Mouse (Mus musculus) kidney, postnatal 4 days (tissue): ENCODE measurements around the gene Cnot11.
"Not testable (repeated sequence)": the region's sequence is repeated elsewhere in the genome, so short reads cannot be mapped to it uniquely, and the experiment has no call there.

Source experiments
- DNase-seq, 2 experiments: peaks; one replicate each; pipeline ENCODE4 v3.0.0; 2021; ENCODE audit warnings: mixed read lengths in 2 of 2

Cnot11 gene

GRCm38 (mm10) chr1:39581215-39581614 lies 46.4 kb downstream of the Cnot11 start:
- DNase-seq = no peak

- no peak for DNase-seq
These were observed 48.4 kb downstream of the Cnot11 start for GRCm38 (mm10) chr1:39583173-39583572.

- DNase-seq = no peak
These were observed 50.6 kb downstream of the Cnot11 start for GRCm38 (mm10) chr1:39585416-39585815.

- DNase-seq = no peak
These were observed 55.4 kb downstream of the Cnot11 start for GRCm38 (mm10) chr1:39590193-39590592.

GRCm38 (mm10) chr1:39591557-39591956 lies 56.8 kb downstream of the Cnot11 start:
- DNase-seq = not testable (repeated sequence)

- no peak for DNase-seq
These were observed 57.3 kb downstream of the Cnot11 start for GRCm38 (mm10) chr1:39592090-39592489.

- DNase-seq = no peak
These were observed 59.0 kb downstream of the Cnot11 start for GRCm38 (mm10) chr1:39593836-39594235.
